Mouse (Mus musculus) Patski (cell line): ENCODE data around the gene Tmem150c. TPM values are rescaled to one million over a fixed set of nuclear protein-coding genes. Genes with fewer than 3 reads are reported as not detected.

ENCODE experiments used
- ATAC-seq: fragments of 100-300 bp; one replicate; pipeline ENCODE4 v1.8.0; 2021
- CTCF ChIA-PET: fragments of 350-600 bp; sonication (Branson Sonifier 250); formaldehyde crosslinking; loops from one replicate; lab custom pipeline; 2022; ENCODE audit warnings: inconsistent platforms; lab: Charles Lee
- POLR2A ChIA-PET: fragments of 350-600 bp; sonication (Branson Sonifier 250); formaldehyde crosslinking; loops from one replicate; lab custom pipeline; 2022; ENCODE audit warnings: antibody characterized with exemption, inconsistent platforms; lab: Charles Lee
- DNase-seq: peaks from one replicate; pipeline ENCODE4 v3.0.0-alpha.2; 2011; ENCODE audit warnings: low read depth, low spot score
- H3K27me3 ChIP-seq: fragments of 371-371 bp; one replicate; pipeline ENCODE4 v1.5.1; 2021
- CTCF ChIP-seq: fragments of 100-300 bp; IDR thresholded peaks from one replicate; pipeline ENCODE4 v1.5.1; 2021
- in situ Hi-C: fragments of 300-500 bp; cut with MboI; formaldehyde crosslinking; loops from 3 replicates; pipeline ENCODE4 v1.11.1; 2018; ENCODE audit warnings: low pct_unique_long_range_greater_than_20kb, mixed read lengths
- polyA plus RNA-seq: library from polyadenylated mRNA; unstranded; gene quantifications from one replicate; pipeline ENCODE4 v1.2.3, GENCODE M21; 2021

Gene Tmem150c
- polyA plus RNA-seq, 1 experiment from 2014 or later: not detected

DNA sequence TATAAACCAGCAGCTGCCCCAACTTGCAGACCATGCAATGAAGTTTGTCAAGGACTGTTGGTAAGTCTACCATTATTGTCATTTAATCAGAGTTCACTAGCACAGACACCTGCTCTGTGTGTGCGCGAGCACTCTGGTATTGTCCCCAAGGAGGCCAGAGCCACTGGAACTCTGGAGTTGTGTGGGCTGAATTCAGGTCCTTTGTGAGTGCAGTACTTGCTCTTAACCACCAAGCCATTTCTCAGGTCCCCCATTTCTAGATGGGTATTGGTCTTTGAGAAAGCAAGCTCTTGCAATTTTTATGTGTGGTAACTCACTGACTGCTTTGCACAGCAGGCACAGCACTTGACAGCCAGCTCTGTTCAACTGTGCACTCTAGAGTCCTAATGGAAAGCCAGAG is 127.5 kb downstream of the Tmem150c start:
- in situ Hi-C loops: loop anchor here (5.0 to 25.0 kb wide), 3 partner anchors 35 to 820 kb away; partner anchors contain the start of genes 4930524J08Rik and Hnrnpd
- H3K27me3 ChIP-seq: no peaks in the 10 kb centered on the region
- CTCF ChIA-PET: interaction anchor here (1.2 to 1.4 kb wide), 2 partner anchors 18 to 26 kb away, joined by 3 read pairs; no protein-coding TSS in a partner anchor
- POLR2A ChIA-PET: no interaction called here
- no peak for DNase-seq
- no peak for ATAC-seq
- TF ChIP-seq CTCF: no peak

DNA sequence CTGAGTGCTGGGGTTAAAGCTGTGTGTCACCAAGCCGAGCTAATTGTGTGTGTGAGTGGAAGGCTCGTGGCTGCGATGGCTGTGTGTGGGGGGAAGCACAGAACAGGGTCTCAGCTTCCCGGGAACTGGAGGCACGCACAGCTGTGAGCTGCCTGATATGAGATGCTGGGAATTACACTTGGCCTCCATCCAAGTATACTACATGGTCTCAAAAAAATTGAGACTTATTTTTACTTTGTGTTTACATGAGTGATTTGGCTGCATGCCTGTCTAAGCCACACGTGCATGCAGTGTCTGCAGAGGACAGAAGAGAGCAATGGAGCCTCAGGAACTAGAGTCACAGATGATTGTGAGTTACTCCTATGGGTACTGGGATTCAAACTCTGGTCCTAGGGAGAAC is 129.5 kb downstream of the Tmem150c start:
- no peaks in the 10 kb centered on the region for H3K27me3 ChIP-seq
- TF ChIP-seq CTCF: no peak
- DNase-seq (no peak), ATAC-seq (no peak)
- POLR2A ChIA-PET: interaction anchor here (0.5 to 1.7 kb wide), 2 partner anchors 8 to 133 kb away, joined by 3 to 8 read pairs; no protein-coding TSS in a partner anchor
- CTCF ChIA-PET: interaction anchor here (1.2 kb wide), 1 partner anchor 102 kb away, joined by 4 read pairs; no protein-coding TSS in a partner anchor
- in situ Hi-C loops: loop anchor here (5.0 to 25.0 kb wide), 3 partner anchors 33 to 818 kb away; partner anchors contain the start of genes 4930524J08Rik and Hnrnpd

Other genes starting within 250 kb of the Tmem150c start
- 325 TPM for gene Hnrnpd, start 180.9 kb downstream of the Tmem150c start, polyA plus RNA-seq
- gene 4930524J08Rik, start 180.7 kb downstream of the Tmem150c start, polyA plus RNA-seq: 1.6 TPM
- 171 TPM for gene Hnrnpdl, start 120.1 kb downstream of the Tmem150c start, polyA plus RNA-seq
- 24.8 TPM for gene Enoph1, start 119.8 kb downstream of the Tmem150c start, polyA plus RNA-seq